Mouse (Mus musculus): Measurements from ENCODE around the gene Fmo4. TPM values are rescaled to one million over a fixed set of nuclear protein-coding genes. Genes with fewer than 3 reads are reported as not detected.

The Fmo4 gene
- total and polyA plus RNA-seq, 3 experiments: 0.08 to 0.20 TPM; not detected in 1

- intact Hi-C loops (cut with DNase I): no loop called here
- peak overlapping the region; percentile 63 for H3K27ac ChIP-seq
Observed at GRCm38 (mm10) chr1:162857766-162858747, 44.3 kb upstream of the Fmo4 start.

GRCm38 (mm10) chr1:162853812-162854482 lies 40.2 kb upstream of the Fmo4 start:
- Histone ChIP-seq H3K27me3 (ENCODE audit: control insufficient read depth, insufficient read depth, low read length) (no peaks in the 10 kb centered on the region), H3K4me1 (ENCODE audit: control insufficient read depth, insufficient read depth, low read length) (peaks cover 4% of the 10 kb centered on the region; the same call in 1 of the 2 replicates), H3K27ac (no peak overlapping the region), H3K9ac (ENCODE audit: low read depth, low read length) (no peak overlapping the region), H3K36me3 (ENCODE audit: control insufficient read depth, insufficient read depth, low read length) (peaks cover 17% of the 10 kb centered on the region), H3K79me2 (replicated peaks; ENCODE audit: control insufficient read depth, insufficient read depth, low read length) (no peaks in the 10 kb centered on the region), H3K4me3 (no peak overlapping the region)
- no peak for DNase-seq
- TF ChIP-seq CTCF (IDR thresholded peaks at IDR 0.05) (no peak), POLR2A (IDR thresholded peaks at IDR 0.05; ENCODE audit: insufficient read depth, low read depth, low read length) (no peak), EP300 (IDR thresholded peaks at IDR 0.05; ENCODE audit: insufficient read depth, low read depth, low read length) (no peak)
- 37% methylated on average over 3 of the region's 3 CpGs for WGBS
- intact Hi-C loops (cut with DNase I): no loop called here

More at GRCm38 (mm10) chr1:162857766-162858747, 44.3 kb upstream of the Fmo4 start:
- H3K4me1 ChIP-seq (ENCODE audit: control insufficient read depth, insufficient read depth, low read length): peaks cover 9% of the 10 kb centered on the region
- no peak for DNase-seq
- no peaks in the 10 kb centered on the region for H3K79me2 ChIP-seq (replicated peaks; ENCODE audit: control insufficient read depth, insufficient read depth, low read length)
- peak overlapping the region; percentile 71 for H3K9ac ChIP-seq (ENCODE audit: low read depth, low read length)
- peaks cover 21% of the 10 kb centered on the region for H3K36me3 ChIP-seq (ENCODE audit: control insufficient read depth, insufficient read depth, low read length)
- TF ChIP-seq POLR2A (IDR thresholded peaks at IDR 0.05; ENCODE audit: insufficient read depth, low read depth, low read length) (no peak), EP300 (IDR thresholded peaks at IDR 0.05; ENCODE audit: insufficient read depth, low read depth, low read length) (no peak), CTCF (IDR thresholded peaks at IDR 0.05) (no peak)
- 72% methylated on average over 18 of the region's 18 CpGs for WGBS
- no peaks in the 10 kb centered on the region for H3K27me3 ChIP-seq (ENCODE audit: control insufficient read depth, insufficient read depth, low read length)
- peak overlapping the region; percentile 42 for H3K4me3 ChIP-seq

- Histone ChIP-seq H3K4me1 (ENCODE audit: control insufficient read depth, insufficient read depth, low read length) (no peaks in the 10 kb centered on the region), H3K4me3 (no peak overlapping the region), H3K36me3 (ENCODE audit: control insufficient read depth, insufficient read depth, low read length) (peaks cover 5% of the 10 kb centered on the region), H3K27me3 (ENCODE audit: control insufficient read depth, insufficient read depth, low read length) (no peaks in the 10 kb centered on the region), H3K9ac (ENCODE audit: low read depth, low read length) (no peak overlapping the region), H3K27ac (no peak overlapping the region), H3K79me2 (replicated peaks; ENCODE audit: control insufficient read depth, insufficient read depth, low read length) (no peaks in the 10 kb centered on the region)
- no peak for DNase-seq
- WGBS: 98% methylated on average over 6 of the region's 6 CpGs
- intact Hi-C loops (cut with DNase I): no loop called here
- TF ChIP-seq CTCF (IDR thresholded peaks at IDR 0.05) (peak; percentile 54), EP300 (IDR thresholded peaks at IDR 0.05; ENCODE audit: insufficient read depth, low read depth, low read length) (no peak), POLR2A (IDR thresholded peaks at IDR 0.05; ENCODE audit: insufficient read depth, low read depth, low read length) (no peak)
Observed at GRCm38 (mm10) chr1:162847554-162847953, 33.8 kb upstream of the Fmo4 start.

GRCm38 (mm10) chr1:162840211-162840610 lies 26.4 kb upstream of the Fmo4 start:
- H3K27me3 ChIP-seq (ENCODE audit: control insufficient read depth, insufficient read depth, low read length): no peaks in the 10 kb centered on the region
- H3K4me3 ChIP-seq: no peak overlapping the region
- intact Hi-C loops (cut with DNase I): no loop called here
- no peak overlapping the region for H3K9ac ChIP-seq (ENCODE audit: low read depth, low read length)
- TF ChIP-seq EP300 (IDR thresholded peaks at IDR 0.05; ENCODE audit: insufficient read depth, low read depth, low read length) (no peak), POLR2A (IDR thresholded peaks at IDR 0.05; ENCODE audit: insufficient read depth, low read depth, low read length) (no peak), CTCF (IDR thresholded peaks at IDR 0.05) (no peak)
- 93% methylated on average over 9 of the region's 9 CpGs for WGBS
- no peak for DNase-seq
- peaks cover 2% of the 10 kb centered on the region for H3K36me3 ChIP-seq (ENCODE audit: control insufficient read depth, insufficient read depth, low read length)
- no peaks in the 10 kb centered on the region for H3K4me1 ChIP-seq (ENCODE audit: control insufficient read depth, insufficient read depth, low read length)
- H3K27ac ChIP-seq: no peak overlapping the region
- H3K79me2 ChIP-seq (replicated peaks; ENCODE audit: control insufficient read depth, insufficient read depth, low read length): no peaks in the 10 kb centered on the region

GRCm38 (mm10) chr1:162838976-162839375 lies 25.2 kb upstream of the Fmo4 start:
- no peak overlapping the region for H3K27ac ChIP-seq
- no peak for DNase-seq
- peaks cover 7% of the 10 kb centered on the region for H3K36me3 ChIP-seq (ENCODE audit: control insufficient read depth, insufficient read depth, low read length)
- no peaks in the 10 kb centered on the region for H3K27me3 ChIP-seq (ENCODE audit: control insufficient read depth, insufficient read depth, low read length)
- H3K4me3 ChIP-seq: no peak overlapping the region
- H3K4me1 ChIP-seq (ENCODE audit: control insufficient read depth, insufficient read depth, low read length): no peaks in the 10 kb centered on the region
- H3K9ac ChIP-seq (ENCODE audit: low read depth, low read length): no peak overlapping the region
- TF ChIP-seq POLR2A (IDR thresholded peaks at IDR 0.05; ENCODE audit: insufficient read depth, low read depth, low read length): no peak
- intact Hi-C loops (cut with DNase I): no loop called here
- H3K79me2 ChIP-seq (replicated peaks; ENCODE audit: control insufficient read depth, insufficient read depth, low read length): no peaks in the 10 kb centered on the region
- WGBS: 91% methylated on average over 6 of the region's 6 CpGs

GRCm38 (mm10) chr1:162834342-162834741 lies 20.6 kb upstream of the Fmo4 start:
- Histone ChIP-seq H3K4me3 (no peak overlapping the region), H3K36me3 (ENCODE audit: control insufficient read depth, insufficient read depth, low read length) (peaks cover 7% of the 10 kb centered on the region), H3K9ac (ENCODE audit: low read depth, low read length) (no peak overlapping the region), H3K4me1 (ENCODE audit: control insufficient read depth, insufficient read depth, low read length) (no peaks in the 10 kb centered on the region), H3K27me3 (ENCODE audit: control insufficient read depth, insufficient read depth, low read length) (no peaks in the 10 kb centered on the region), H3K27ac (no peak overlapping the region), H3K79me2 (replicated peaks; ENCODE audit: control insufficient read depth, insufficient read depth, low read length) (no peaks in the 10 kb centered on the region)
- TF ChIP-seq EP300 (IDR thresholded peaks at IDR 0.05; ENCODE audit: insufficient read depth, low read depth, low read length): no peak
- TF ChIP-seq POLR2A (IDR thresholded peaks at IDR 0.05; ENCODE audit: insufficient read depth, low read depth, low read length): no peak
- TF ChIP-seq CTCF (IDR thresholded peaks at IDR 0.05): no peak
- DNase-seq: no peak
- intact Hi-C loops (cut with DNase I): no loop called here
- WGBS: 56% methylated on average over 5 of the region's 5 CpGs
